Mouse (Mus musculus) heart, embryonic 10.5 days (tissue): Measurements from ENCODE around the gene Abca4. TPM values are rescaled to one million over a fixed set of nuclear protein-coding genes. Genes with fewer than 3 reads are reported as not detected.
"Not testable (repeated sequence)": the region's sequence is repeated elsewhere in the genome, so short reads cannot be mapped to it uniquely, and the experiment has no call there.

Experiments used
- DNase-seq: peaks from one replicate; pipeline ENCODE4 v3.0.0-alpha.2; 2017; ENCODE audit warnings: low spot score
- H3K27ac ChIP-seq: fragments of 300-500 bp; sonication (generic); 2 replicates; pipeline ENCODE4 v1.5.1; 2016; ENCODE audit warnings: mild to moderate bottlenecking
- H3K27me3 ChIP-seq: fragments of 300-500 bp; sonication (generic); 2 replicates; pipeline ENCODE4 v1.6.1; 2016; ENCODE audit warnings: mild to moderate bottlenecking; ENCODE audit not compliant: poor library complexity, insufficient read depth, severe bottlenecking
- H3K36me3 ChIP-seq: fragments of 300-500 bp; sonication (generic); 2 replicates; pipeline ENCODE4 v1.6.1; 2016; ENCODE audit warnings: mild to moderate bottlenecking, moderate library complexity
- H3K4me1 ChIP-seq: fragments of 300-500 bp; sonication (generic); 2 replicates; pipeline ENCODE4 v1.6.1; 2016; ENCODE audit warnings: mild to moderate bottlenecking
- H3K4me3 ChIP-seq: fragments of 300-500 bp; sonication (generic); 2 replicates; pipeline ENCODE4 v1.5.1; 2016; ENCODE audit warnings: mild to moderate bottlenecking, moderate library complexity
- H3K9me3 ChIP-seq: fragments of 300-500 bp; sonication (generic); 2 replicates; pipeline ENCODE4 v1.6.1; 2016; ENCODE audit warnings: mild to moderate bottlenecking, moderate library complexity
- WGBS: fragments of 180-500 bp; shearing (Covaris S2); methylation state at CpG from one replicate; pipeline ENCODE4 v1.1.7; 2016; 5-methylcytosine and 5-hydroxymethylcytosine counted together
- polyA plus RNA-seq: library from polyadenylated mRNA; unstranded; fragments of >200 nt; fragmentation: Nextera tagmentation; extraction: Ambion mirVana; gene quantifications from 2 replicates; pipeline ENCODE4 v1.2.1, GENCODE M21; 2016

The Abca4 gene
- polyA plus RNA-seq, 1 experiment from 2014 or later, result 7.1 TPM

DNA sequence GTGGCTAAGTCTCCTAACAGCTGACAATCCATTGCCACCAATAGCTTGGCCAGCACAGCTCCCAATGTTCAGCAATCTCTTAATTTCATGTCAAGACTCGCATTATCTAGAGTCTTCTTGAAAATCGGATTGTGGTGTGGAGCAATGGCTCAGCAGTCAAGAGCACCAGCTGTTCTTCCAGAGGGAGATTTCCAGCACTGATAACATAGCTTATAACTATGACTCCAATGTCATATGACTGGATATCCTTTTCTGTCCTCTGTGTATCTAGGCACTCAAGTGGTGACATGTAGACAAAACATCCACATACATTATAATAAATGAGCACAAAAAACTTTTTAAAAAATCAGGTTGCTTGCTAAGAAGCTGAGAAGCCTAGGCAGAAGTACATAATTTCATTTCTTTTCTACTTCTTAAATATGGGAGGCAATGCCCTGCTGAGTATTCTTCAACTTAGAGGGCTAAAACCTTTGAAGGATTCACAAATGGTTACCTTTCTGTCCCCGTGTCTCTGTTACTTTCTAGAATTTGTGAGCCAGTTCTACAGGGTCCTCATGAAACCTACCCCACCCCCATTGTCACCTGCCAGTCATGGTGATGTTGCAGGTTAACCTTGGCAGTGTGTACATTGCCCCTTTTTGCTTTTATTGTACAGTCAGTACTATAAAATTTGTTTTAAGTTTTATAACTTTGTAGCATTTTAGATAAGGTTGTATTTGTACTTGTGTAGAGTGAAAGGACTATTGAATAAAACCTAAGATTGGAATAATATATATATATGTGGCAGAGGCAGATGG, 177.2 kb downstream of the Abca4 start:
- H3K9me3 ChIP-seq, result no peaks in the 10 kb centered on the region
- H3K36me3 ChIP-seq, result no peaks in the 10 kb centered on the region
- no peaks in the 10 kb centered on the region for H3K27me3 ChIP-seq
- 83% methylated on average over 3 of the region's 3 CpGs for WGBS
- peak; percentile 46 for DNase-seq
- no peaks in the 10 kb centered on the region for H3K4me1 ChIP-seq
- H3K27ac ChIP-seq, result no peak overlapping the region
- H3K4me3 ChIP-seq, result no peak overlapping the region

GRCm38 (mm10) chr3:122226972-122227371, 182.7 kb downstream of the Abca4 start:
- DNase-seq, result peak; percentile 70
- not testable (repeated sequence) for H3K4me3 ChIP-seq, H3K36me3 ChIP-seq, H3K4me1 ChIP-seq, H3K9me3 ChIP-seq, H3K27ac ChIP-seq, H3K27me3 ChIP-seq
- WGBS, result 45% methylated on average over 6 of the region's 6 CpGs

Other genes starting within 250 kb of the Abca4 start
- 45.5 and 46.1 TPM in 2 replicates for gene Abcd3, start 229.1 kb upstream of the Abca4 start, polyA plus RNA-seq
- 68.3 and 92.7 TPM in 2 replicates for gene Arhgap29, start 91.9 kb upstream of the Abca4 start, polyA plus RNA-seq
- gene Gclm, start 201.1 kb downstream of the Abca4 start, polyA plus RNA-seq, result 76.0 and 81.2 TPM in 2 replicates
- 53.1 and 77.4 TPM in 2 replicates for gene Dnttip2, start 229.9 kb downstream of the Abca4 start, polyA plus RNA-seq
- 7.8 and 17.0 TPM in 2 replicates for gene Bcar3, start 249.7 kb downstream of the Abca4 start, polyA plus RNA-seq